Mouse (Mus musculus): Measurements from ENCODE around the gene Narfl.
"Not testable (repeated sequence)": the region's sequence is repeated elsewhere in the genome, so short reads cannot be mapped to it uniquely, and the experiment has no call there.

The Narfl gene

DNA sequence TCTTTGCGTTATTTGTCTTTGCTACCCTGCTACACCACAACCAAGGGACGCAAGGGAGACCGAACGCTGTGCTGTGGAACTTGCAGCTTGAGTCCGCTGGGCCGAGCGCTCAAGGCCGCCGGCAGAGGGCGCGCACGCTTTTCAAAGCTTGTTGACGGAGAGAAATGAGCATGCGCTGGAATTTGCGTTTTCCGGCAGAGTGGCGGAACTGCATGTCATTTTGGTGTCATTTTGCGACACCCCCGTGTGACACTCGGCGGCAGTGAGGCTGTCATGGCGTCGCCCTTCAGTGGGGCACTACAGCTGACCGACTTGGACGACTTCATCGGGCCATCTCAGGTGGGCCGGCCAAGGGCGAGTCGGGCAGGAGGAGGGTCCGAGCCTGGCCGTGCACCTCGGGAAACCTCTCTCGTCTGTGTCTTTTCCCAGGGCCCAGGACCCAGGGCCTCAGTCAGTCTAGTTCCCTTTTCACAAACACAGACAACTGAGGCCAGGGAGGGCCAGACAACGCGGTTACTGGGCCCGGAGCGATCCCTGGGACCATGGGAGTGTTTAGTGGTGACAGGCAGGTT is at the start of gene Narfl:
Gene Narfl (plus strand): TSS at position 228 of the 572 bp plus-strand sequence.
- DNase-seq (ENCODE audit: low read depth), result peak; percentile 99

- no peak for DNase-seq (ENCODE audit: low read depth)
Measured at GRCm38 (mm10) chr17:25723919-25724318, 49.7 kb upstream of the Narfl start.

DNA sequence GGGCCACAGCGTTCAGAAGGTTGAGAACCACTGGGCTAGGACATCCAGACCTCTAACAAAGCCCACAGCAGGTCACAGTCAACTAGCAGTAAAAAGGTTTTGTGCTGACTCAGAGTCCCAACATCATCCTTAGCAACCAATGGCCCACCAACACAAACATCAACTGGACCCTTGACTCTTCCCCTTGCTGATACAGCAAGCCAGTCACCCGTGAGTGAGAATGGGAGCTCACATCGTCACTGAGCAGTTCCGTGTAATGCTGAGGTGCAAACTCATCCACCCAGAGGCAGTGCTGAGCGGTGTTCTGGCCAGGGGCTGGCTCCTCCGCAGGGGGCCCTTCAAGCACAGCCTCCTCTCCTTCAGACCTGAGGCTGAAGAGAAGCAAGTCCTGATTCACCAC is 48.3 kb upstream of the Narfl start:
- DNase-seq (ENCODE audit: low read depth), result no peak

DNA sequence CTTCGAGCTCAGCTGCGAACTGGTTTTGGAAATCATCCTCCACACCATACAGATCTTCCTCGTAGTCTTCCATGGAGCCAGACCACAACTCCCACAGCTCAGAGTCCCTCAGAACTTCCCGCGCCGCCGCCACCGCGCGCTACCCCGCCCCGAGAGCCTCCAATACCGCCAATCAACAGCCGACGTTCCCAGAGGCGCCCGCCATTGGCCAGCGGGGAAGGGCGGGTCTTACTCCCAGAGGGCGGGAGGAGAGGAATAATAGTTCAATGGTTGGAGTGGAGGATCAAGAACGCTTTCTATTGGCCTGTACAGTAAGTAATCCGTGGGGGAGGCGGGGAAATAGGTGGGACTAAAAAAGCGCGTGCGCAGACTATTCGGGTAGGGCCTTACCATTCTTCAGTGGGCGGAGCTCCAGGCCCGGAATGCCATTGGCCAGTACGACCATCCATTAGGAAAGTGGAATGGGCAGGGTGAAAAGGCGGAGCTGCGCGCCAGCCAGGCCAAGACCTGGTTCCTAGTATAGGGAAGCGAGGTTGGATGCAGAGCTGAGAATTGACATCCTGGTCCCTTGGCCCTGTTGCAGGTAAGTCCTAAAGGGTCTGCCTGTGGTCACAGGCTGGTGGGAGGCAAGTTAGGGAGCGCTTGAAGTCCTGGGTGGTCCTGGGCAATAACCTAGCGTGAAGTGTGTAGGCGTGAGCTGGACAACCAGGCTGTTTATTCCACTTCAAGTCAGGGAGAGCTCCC is 46.1 kb upstream of the Narfl start, which contains the start of the genes Chtf18 and Rpusd1:
Gene Chtf18 (minus strand): TSS at position 155 of the 744 bp plus-strand sequence.
Gene Rpusd1 (plus strand): TSS at position 406 of the 744 bp plus-strand sequence.
- DNase-seq (ENCODE audit: low read depth), result peak; percentile 98

DNA sequence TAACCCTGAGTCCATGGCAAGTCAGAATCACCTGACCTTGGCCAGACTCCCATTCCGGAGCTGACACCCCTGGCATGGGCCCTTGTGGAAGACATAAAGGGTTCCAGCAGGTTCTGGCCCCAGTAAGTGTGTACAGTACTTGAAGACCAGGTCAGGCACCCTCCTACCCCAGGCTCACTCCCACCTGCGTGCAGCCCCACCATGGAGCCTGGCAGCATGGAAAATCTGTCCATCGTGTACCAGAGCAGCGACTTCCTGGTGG is 45.6 kb upstream of the Narfl start:
- no peak for DNase-seq (ENCODE audit: low read depth)

GRCm38 (mm10) chr17:25732082-25732481 is 41.5 kb upstream of the Narfl start:
- peak; percentile 90 for DNase-seq (ENCODE audit: low read depth)

- no peak for DNase-seq (ENCODE audit: low read depth)
Measured at GRCm38 (mm10) chr17:25735246-25735645, 38.3 kb upstream of the Narfl start.

DNA sequence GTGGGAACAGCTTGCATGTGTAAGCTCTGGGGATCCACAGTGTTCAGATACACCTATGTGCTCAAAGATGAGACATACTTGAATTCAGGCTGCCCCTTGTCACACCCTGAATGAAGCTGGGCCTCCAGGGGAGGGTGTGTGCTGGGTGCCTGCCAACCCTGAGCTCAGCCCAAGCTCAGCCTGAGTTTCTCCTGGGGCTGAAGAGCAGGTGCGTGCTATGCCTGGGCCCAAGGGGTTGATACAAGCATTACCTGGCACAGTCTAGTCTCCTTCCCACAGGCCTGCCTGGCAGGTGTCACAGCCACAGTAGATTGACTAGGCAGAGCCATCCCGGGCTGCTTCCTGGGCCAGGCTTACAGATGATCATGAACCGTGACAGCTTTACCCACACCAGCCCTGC is 37.8 kb upstream of the Narfl start, which contains the start of gene Mslnl:
Gene Mslnl (plus strand): TSS at position 298 of the 400 bp plus-strand sequence.
- DNase-seq (ENCODE audit: low read depth), result no peak

- DNase-seq (ENCODE audit: low read depth), result no peak
Measured at GRCm38 (mm10) chr17:25738861-25739260, 34.7 kb upstream of the Narfl start.

DNA sequence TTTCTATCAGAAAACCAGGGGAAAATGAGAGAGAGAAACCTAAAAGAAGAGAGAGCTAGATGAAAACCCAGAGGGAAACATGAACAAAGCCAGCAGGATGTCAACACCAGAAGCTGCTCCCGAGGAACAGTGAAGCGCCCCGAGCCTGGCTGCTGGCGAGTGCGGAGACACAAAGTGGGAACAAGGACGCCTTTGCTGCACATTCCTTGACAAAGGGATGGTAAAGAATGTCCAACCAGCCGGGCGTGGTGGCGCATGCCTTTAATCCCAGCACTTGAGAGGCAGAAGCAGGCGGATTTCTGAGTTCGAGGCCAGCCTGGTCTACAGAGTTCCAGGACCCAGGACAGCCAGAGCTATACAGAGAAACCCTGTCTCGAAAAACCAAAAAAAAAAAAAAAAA is 32.1 kb upstream of the Narfl start:
- not testable (repeated sequence) for DNase-seq (ENCODE audit: low read depth)

DNA sequence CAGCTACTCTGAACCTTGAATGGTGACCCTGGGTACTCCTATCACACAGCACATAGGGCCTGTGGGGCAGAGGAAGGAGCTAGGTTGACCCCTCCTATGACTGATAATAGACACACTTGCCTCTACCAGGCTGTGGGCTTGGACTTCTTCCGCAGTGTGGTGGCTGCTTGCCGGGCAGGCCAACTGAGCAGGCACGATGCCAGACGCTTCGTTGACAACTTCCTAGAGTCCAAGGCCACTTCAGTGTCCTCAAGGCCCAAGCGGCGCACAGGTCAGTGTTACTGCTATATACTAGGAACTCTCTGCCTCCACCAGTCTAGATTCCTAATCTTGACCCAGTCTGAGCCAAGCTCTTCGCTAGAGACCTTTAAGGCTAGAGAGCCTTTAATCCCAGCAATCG is 29.7 kb upstream of the Narfl start:
- DNase-seq (ENCODE audit: low read depth), result no peak

DNA sequence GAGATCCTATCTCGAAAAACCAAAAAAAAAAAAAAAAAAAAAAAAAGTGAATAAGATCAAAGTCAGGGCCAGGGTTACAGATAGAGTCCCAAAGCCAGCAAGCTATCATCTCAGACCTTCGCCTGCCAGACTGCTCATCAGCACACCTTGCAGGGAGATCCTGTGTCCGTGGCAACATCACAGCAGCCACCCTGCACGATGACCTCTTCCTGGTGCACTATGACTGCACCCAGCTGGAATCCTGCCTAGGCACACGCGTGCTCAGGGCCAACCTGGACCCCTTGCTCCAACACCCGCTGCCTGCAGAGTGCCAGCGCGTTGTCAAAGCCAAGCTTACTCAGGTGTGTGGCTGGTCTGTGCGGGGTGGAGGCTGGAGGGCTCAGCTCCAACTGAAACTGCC is 29.3 kb upstream of the Narfl start:
- DNase-seq (ENCODE audit: low read depth), result no peak

DNA sequence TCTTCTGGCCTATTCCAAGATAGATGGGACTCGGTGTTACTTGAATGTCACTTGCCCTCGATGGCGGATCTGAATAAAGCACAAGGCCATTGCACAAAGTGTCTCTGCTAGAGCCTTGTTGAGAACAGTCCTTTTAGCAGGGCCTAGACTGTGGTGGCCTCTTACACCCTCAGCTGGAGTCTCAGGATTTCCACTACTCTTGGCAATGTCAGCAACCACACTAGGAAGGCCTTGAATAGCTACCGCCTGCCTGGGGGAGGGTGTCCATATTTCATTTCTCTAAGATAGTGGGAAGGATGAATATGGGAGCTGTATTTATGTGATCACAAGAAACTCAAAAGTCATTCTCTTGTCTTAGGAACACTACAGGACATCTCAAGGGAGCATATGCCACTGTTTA is 25.3 kb upstream of the Narfl start:
- DNase-seq (ENCODE audit: low read depth), result no peak

DNA sequence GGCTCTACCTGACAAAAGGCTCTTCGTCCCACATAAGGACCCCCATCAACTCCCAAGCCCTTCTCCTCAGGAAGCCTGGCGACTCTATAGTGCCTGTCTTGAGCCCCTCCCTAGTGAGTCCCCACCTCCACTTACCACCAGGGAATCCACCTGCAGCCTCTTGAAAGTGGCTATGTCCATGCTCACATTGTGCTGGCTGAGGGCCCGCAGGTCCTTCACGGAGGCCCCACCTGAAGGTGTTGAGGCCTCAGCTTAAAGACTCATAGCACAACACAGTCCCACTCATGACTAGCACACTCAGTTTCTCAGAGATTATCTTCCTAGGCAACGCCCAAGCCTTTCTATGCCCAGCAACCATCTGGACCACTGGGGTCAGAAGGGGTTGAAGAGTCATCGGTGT is 24.3 kb upstream of the Narfl start:
- no peak for DNase-seq (ENCODE audit: low read depth)

DNA sequence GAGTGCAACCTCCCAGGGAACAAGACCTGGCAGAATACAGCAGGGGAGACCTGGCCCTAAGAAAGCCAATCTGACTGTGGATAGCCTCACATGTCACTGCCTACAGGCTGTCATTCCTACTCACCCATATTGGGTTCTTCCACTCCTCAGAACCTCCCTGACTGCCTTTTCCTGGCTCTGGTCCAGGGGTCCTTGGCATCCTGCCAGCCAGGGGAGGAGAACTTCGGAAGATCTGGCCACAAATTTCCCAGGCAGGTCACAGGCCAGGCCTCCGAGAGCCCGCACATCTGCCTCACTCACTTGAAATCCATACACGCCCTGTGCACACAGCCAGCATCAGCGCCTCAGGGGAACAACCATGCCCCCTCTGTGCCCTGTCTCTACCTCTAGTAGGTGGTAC is 22.1 kb upstream of the Narfl start:
- DNase-seq (ENCODE audit: low read depth), result no peak

DNA sequence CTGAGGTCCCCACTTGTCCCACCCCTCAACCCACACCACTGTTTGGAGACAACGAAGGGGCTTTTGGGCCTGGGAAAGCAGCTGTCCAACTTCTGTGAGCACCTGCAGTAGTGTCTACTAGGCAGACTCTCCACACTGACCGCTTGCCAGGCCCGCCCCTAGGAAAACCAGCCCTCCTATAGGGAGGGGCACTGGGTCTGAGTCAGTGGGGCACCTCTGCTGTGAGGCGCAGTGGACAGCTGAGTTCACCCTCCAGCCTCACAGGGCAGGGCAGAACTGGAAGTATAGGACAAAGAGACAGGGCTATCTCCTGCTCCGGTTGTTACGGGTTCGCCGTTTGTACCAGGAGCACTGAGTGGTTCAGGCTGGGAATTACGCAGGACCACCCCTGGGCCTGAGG is 19.3 kb upstream of the Narfl start, which contains the start of gene Msln:
Gene Msln (minus strand): TSS at position 138 of the 400 bp plus-strand sequence.
- no peak for DNase-seq (ENCODE audit: low read depth)

DNA sequence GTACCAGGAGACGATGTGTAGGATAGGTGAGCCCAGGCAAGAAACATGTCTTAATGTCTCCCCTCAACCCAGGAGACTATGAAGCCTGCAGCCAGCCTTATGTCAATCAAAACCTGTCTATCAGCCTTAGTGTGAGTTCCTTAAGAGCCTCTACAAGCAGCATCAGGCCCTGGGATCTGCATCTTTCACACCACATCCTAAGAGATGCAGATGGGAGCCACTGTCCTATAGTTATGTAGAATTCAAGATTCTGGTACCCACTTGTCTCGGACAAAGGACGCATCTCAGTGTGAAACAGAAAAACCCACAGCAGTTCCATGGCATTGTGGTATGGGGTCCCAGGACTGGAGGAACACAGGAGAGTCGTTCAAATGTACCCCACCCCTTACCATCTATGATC is 18.5 kb upstream of the Narfl start:
- DNase-seq (ENCODE audit: low read depth), result no peak

GRCm38 (mm10) chr17:25755627-25756377 is 17.8 kb upstream of the Narfl start:
- DNase-seq (ENCODE audit: low read depth), result no peak

DNA sequence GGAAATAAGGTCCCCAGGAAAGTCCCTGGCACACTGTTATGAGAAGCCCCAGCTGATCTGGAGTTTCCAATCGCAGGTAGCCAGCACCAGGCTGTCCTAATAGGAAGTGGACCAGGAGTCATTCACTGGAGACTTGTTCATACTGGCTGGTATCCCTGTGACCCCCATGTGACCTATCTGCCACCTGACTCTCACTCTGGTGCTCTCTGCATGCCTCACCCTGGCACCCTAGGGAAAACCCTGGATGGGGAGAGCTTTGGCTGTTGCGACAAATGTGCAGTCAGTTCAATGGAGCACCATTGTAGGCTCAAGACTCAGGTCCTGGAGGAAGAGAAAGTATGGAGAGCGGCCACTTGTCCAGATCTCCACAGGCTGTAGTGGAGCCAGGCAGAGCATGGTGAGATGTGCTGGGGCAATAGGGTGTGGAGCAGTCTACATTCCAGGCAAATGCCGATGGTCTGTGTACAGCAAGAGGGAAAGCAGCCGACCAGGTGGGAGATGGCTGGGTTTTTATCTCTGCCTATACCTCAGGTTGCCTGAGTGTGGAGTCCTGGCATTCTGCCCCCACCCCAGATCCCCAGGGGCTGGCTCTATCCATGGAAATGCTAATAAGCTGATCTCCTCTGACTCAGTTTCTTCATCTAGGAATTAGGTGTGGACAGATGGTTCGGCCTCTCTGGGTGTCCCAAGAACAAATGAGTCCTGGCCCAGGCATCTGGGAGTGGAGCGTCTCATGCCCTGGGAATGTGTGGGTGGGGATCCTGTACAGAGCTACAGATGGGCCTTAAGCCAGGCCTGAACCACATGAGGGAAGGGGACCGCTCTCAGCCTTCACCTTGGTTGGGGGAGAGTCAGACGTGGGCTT is 17.0 kb upstream of the Narfl start:
- no peak for DNase-seq (ENCODE audit: low read depth)

DNA sequence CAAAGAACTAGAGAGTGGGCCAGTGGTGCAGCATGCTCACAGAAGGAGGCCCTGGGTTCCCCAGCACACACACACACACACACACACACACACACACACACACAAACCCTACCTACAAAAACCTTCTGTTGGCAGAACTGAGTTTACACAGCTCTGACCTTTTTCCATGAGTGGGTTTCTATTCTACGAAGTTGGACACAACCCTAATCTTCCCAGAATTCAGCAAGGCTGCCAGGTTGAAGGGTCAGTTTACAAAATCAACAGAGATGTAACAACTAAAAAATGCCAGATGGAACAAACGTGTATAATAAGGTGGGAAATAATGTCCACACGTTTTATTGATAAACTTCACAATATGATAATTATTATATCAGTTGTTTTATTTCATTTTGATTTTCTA is 15.9 kb upstream of the Narfl start:
- no peak for DNase-seq (ENCODE audit: low read depth)

- no peak for DNase-seq (ENCODE audit: low read depth)
Measured at GRCm38 (mm10) chr17:25760148-25760547, 13.4 kb upstream of the Narfl start.

GRCm38 (mm10) chr17:25761561-25761970 is 12.0 kb upstream of the Narfl start:
- DNase-seq (ENCODE audit: low read depth), result no peak
